Mouse (Mus musculus) limb, embryonic 12.5 days (tissue): ENCODE measurements at regions not wholly inside any gene's neighbourhood (a gene's known extent, or its start where the extent isn't known, plus 50 kb on each side); places are given as distances from the start of the nearest gene placed in this dataset.
A peak's percentile ranks its signal among the peaks of the same experiment; 100 is the strongest.

Source experiments
- ATAC-seq: fragments of 200-750 bp; cut with Nextera tagmentation; 2 replicates; pipeline ENCODE4 v1.8.0; 2017; ENCODE audit warnings: low read depth, moderate TSS enrichment; ENCODE audit not compliant: insufficient number of reproducible peaks, insufficient read depth, low FRiP score, low TSS enrichment
- H3K27ac ChIP-seq: fragments of 300-500 bp; sonication (generic); 2 replicates; pipeline ENCODE4 v1.5.1; 2016; ENCODE audit warnings: mild to moderate bottlenecking, moderate library complexity
- H3K27me3 ChIP-seq: fragments of 300-500 bp; sonication (generic); 2 replicates; pipeline ENCODE4 v1.6.1; 2016; ENCODE audit warnings: mild to moderate bottlenecking, moderate library complexity
- H3K36me3 ChIP-seq: fragments of 300-500 bp; sonication (generic); 2 replicates; pipeline ENCODE4 v1.6.1; 2016; ENCODE audit warnings: mild to moderate bottlenecking, moderate library complexity
- H3K4me1 ChIP-seq: fragments of 300-500 bp; sonication (generic); replicated peaks from 2 replicates; pipeline ENCODE4 v1.6.1; 2016
- H3K4me2 ChIP-seq: fragments of 300-500 bp; sonication (generic); 2 replicates; pipeline ENCODE4 v1.6.1; 2016; ENCODE audit warnings: mild to moderate bottlenecking, moderate library complexity
- H3K4me3 ChIP-seq: fragments of 300-500 bp; sonication (generic); replicated peaks from 2 replicates; pipeline ENCODE4 v1.5.1; 2016; ENCODE audit warnings: mild to moderate bottlenecking
- H3K9ac ChIP-seq: fragments of 300-500 bp; sonication (generic); replicated peaks from 2 replicates; pipeline ENCODE4 v1.6.1; 2016; ENCODE audit warnings: mild to moderate bottlenecking, moderate library complexity
- H3K9me3 ChIP-seq: fragments of 300-500 bp; sonication (generic); 2 replicates; pipeline ENCODE4 v1.6.1; 2016; ENCODE audit warnings: mild to moderate bottlenecking, moderate library complexity
- WGBS: fragments of 180-500 bp; shearing (Covaris S2); methylation state at CpG from one replicate; pipeline ENCODE4 v1.1.7; 2016; 5-methylcytosine and 5-hydroxymethylcytosine counted together

- no peak overlapping the region for H3K4me3 ChIP-seq
- no peak overlapping the region for H3K9ac ChIP-seq
- peaks cover 10% of the 10 kb centered on the region for H3K9me3 ChIP-seq
- peaks cover 8% of the 10 kb centered on the region for H3K4me1 ChIP-seq
- no peak overlapping the region for H3K4me2 ChIP-seq
- no peak overlapping the region for H3K27ac ChIP-seq
- no peak for ATAC-seq
- no peaks in the 10 kb centered on the region for H3K27me3 ChIP-seq
- WGBS, result 19% methylated on average over 5 of the region's 5 CpGs
- no peaks in the 10 kb centered on the region for H3K36me3 ChIP-seq
Observed at GRCm38 (mm10) chr7:145135971-145136370, 71.9 kb downstream of the 1810010D01Rik start.

- no peak for ATAC-seq
- WGBS, result 86% methylated on average over 5 of the region's 5 CpGs
- Histone ChIP-seq H3K4me3 (no peak overlapping the region), H3K9me3 (no peaks in the 10 kb centered on the region), H3K4me1 (peaks cover 14% of the 10 kb centered on the region), H3K4me2 (no peak overlapping the region), H3K9ac (no peak overlapping the region), H3K27ac (no peak overlapping the region), H3K27me3 (no peaks in the 10 kb centered on the region), H3K36me3 (no peaks in the 10 kb centered on the region)
Observed at GRCm38 (mm10) chr7:145132506-145132905, 75.4 kb downstream of the 1810010D01Rik start.

DNA sequence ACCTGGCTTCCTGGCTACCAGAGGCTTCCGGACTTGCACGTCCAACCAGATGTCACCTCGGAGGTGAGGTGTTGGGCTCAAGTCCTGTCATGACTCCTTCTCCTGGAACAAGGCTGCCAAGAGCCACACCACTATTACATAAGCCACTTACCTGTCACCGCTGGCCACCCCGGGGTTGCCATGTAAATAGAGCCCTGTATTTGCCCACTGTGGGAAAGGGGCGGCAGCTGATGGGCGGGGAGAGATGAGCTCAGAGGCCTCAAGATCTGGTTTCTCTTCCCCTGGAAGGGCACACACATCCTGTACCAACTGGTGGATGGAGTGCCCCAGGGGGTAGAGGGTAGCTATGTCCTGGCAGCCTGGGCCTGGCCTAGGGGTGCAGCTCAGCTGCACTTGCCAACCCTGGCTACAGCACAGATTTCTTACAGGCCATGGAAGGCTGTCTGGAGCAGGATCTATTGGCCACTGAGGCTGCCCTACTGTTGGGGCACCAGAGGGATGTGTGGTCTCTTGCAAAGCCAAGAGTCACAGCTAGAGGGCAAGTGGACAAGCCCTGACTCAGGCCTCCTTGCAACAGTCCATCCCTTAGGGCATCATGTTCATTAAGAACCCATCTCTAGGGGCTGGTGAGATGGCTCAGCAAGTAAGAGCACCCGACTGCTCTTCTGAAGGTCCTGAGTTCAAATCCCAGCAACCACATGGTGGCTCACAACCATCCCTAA, 76.3 kb downstream of the 1810010D01Rik start:
- Histone ChIP-seq H3K9ac (no peak overlapping the region), H3K4me3 (no peak overlapping the region), H3K9me3 (no peaks in the 10 kb centered on the region), H3K27ac (no peak overlapping the region), H3K4me2 (no peak overlapping the region), H3K36me3 (no peaks in the 10 kb centered on the region), H3K27me3 (no peaks in the 10 kb centered on the region), H3K4me1 (peaks cover 20% of the 10 kb centered on the region)
- WGBS, result 78% methylated on average over 8 of the region's 8 CpGs
- ATAC-seq, result no peak

GRCm38 (mm10) chr7:145129971-145130370, 77.9 kb downstream of the 1810010D01Rik start:
- 25% methylated on average over 4 of the region's 4 CpGs for WGBS
- no peaks in the 10 kb centered on the region for H3K36me3 ChIP-seq
- no peak overlapping the region for H3K9ac ChIP-seq
- no peaks in the 10 kb centered on the region for H3K27me3 ChIP-seq
- H3K4me1 ChIP-seq, result peaks cover 12% of the 10 kb centered on the region
- no peak overlapping the region for H3K27ac ChIP-seq
- no peak for ATAC-seq
- H3K4me2 ChIP-seq, result no peak overlapping the region
- H3K4me3 ChIP-seq, result no peak overlapping the region
- no peaks in the 10 kb centered on the region for H3K9me3 ChIP-seq

GRCm38 (mm10) chr7:145127661-145128060, 80.3 kb downstream of the 1810010D01Rik start:
- Histone ChIP-seq H3K9ac (no peak overlapping the region), H3K4me1 (peaks cover 12% of the 10 kb centered on the region), H3K4me2 (no peak overlapping the region), H3K4me3 (no peak overlapping the region), H3K27me3 (no peaks in the 10 kb centered on the region), H3K27ac (peak overlapping the region; percentile 41; the same call in 1 of the 2 replicates), H3K9me3 (no peaks in the 10 kb centered on the region), H3K36me3 (no peaks in the 10 kb centered on the region)
- no peak for ATAC-seq
- 41% methylated on average over 8 of the region's 8 CpGs for WGBS

DNA sequence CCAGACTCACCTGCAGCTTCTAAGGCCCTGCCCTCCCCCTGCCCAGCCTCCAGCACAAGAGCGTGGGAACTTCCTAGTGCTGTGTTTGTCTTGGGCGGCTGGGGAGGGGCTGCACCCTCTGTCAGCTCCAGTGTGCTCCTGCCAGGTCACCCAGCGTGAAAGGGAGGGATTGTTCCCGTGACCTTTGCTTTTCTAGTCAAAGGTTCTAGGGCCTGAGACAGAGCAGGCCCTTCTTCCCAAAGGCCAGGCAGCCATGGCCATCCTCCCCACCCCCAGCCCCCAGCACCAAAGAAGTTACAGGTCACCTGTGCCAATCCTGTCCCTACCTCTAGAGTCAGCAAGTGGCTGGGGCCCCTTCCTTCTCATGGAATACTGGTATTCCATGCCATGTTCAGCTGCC, 80.7 kb downstream of the 1810010D01Rik start:
- H3K4me1 ChIP-seq, result peaks cover 12% of the 10 kb centered on the region
- WGBS, result 48% methylated on average over 4 of the region's 4 CpGs

DNA sequence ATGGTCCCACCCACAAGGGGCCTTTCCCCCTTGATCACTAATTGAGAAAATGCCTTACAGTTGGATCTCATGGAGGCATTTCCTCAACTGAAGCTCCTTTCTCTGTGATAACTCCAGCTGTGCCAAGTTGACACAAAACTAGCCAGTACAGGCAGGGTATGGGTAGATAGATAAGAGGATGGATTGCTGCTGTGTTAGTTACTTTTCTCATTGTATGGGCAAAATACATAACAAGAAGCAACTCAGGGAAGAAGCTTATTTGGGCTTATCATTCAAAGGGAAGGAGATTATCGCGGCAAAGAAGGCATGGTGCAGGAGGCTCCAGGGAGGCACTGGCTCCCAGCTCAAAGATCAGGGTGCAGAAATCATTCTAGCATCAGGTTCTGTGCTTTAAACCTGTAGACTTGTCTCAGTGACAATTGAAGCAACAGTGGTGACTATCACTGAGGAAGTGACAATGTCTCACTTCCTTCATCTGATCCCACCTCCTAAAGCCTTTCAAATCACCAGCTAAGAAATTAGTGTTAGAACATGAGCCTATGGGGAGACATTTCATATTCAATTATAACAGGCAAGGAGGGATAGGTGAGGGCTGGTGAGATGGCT, 83.8 kb downstream of the 1810010D01Rik start:
- H3K4me2 ChIP-seq, result no peak overlapping the region
- ATAC-seq, result no peak
- no peak overlapping the region for H3K27ac ChIP-seq
- H3K9ac ChIP-seq, result no peak overlapping the region
- H3K9me3 ChIP-seq, result no peaks in the 10 kb centered on the region
- 92% methylated on average over 2 of the region's 2 CpGs for WGBS
- no peaks in the 10 kb centered on the region for H3K36me3 ChIP-seq
- peaks cover 12% of the 10 kb centered on the region for H3K4me1 ChIP-seq
- H3K27me3 ChIP-seq, result no peaks in the 10 kb centered on the region
- no peak overlapping the region for H3K4me3 ChIP-seq

More for the DNA sequence above, 80.7 kb downstream of the 1810010D01Rik start:
- H3K4me2 ChIP-seq, result no peak overlapping the region
- H3K4me3 ChIP-seq, result no peak overlapping the region
- 0 out of 2 replicates have a peak overlapping the region, but pooled peaks have one; percentile 20 for H3K27ac ChIP-seq
- H3K9ac ChIP-seq, result no peak overlapping the region
- ATAC-seq, result no peak
- no peaks in the 10 kb centered on the region for H3K27me3 ChIP-seq
- no peaks in the 10 kb centered on the region for H3K9me3 ChIP-seq
- H3K36me3 ChIP-seq, result no peaks in the 10 kb centered on the region

- Histone ChIP-seq H3K27me3 (no peaks in the 10 kb centered on the region), H3K9me3 (no peaks in the 10 kb centered on the region), H3K4me1 (peaks cover 6% of the 10 kb centered on the region), H3K4me3 (no peak overlapping the region), H3K36me3 (no peaks in the 10 kb centered on the region), H3K4me2 (no peak overlapping the region), H3K27ac (no peak overlapping the region), H3K9ac (no peak overlapping the region)
- WGBS, result 88% methylated on average over 2 of the region's 2 CpGs
- no peak for ATAC-seq
Observed at GRCm38 (mm10) chr7:145122471-145122870, 85.4 kb downstream of the 1810010D01Rik start.

DNA sequence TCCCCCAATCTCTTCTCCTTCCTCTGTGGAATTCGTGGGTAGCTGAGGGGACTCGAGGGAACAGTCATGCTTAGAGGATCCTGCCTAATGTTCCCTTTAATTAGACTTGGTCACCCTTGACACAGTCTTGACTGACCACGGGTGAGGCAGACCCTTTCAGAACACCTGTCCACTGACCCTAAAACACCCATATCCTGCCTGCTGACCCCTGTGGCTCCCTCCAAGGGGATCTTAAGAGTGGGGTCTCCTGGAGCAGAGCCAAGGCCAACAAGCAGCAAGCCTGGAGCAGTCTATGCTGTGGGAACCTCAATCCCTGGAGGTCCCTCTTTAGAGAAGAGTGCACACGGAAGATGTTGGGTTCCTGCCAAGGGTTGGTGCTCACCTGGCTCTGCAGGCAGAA, 89.5 kb downstream of the 1810010D01Rik start:
- no peak overlapping the region for H3K27ac ChIP-seq
- H3K27me3 ChIP-seq, result 0 out of 2 replicates have a peak, but pooled peaks cover 2% of the 10 kb centered on the region
- no peak for ATAC-seq
- no peak overlapping the region for H3K4me3 ChIP-seq
- H3K4me1 ChIP-seq, result no peaks in the 10 kb centered on the region; the same call in 1 of the 2 replicates
- WGBS, result 68% methylated on average over 4 of the region's 4 CpGs
- no peak overlapping the region for H3K9ac ChIP-seq
- no peaks in the 10 kb centered on the region for H3K9me3 ChIP-seq
- H3K36me3 ChIP-seq, result no peaks in the 10 kb centered on the region
- no peak overlapping the region for H3K4me2 ChIP-seq

DNA sequence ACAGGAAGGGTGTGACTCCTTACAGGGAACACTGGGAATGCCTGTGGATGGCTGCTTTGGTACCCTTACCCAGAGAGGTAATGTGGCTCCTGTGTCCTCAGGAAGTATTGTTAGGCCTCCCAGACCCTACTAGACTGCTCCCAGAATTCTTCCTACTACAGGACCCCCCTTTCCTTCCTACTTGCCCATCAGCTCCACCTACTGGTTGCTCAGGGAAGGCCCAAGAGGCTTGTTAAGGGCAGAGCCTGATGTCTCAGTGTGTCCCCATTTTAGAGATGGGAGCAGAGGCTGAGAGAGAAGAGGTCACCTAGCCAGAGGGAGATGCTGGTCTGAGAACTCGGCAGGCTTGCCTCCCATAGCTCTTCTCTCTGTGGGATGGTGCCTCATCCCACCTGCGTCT, 93.3 kb downstream of the 1810010D01Rik start:
- Histone ChIP-seq H3K4me2 (no peak overlapping the region), H3K27ac (no peak overlapping the region), H3K9me3 (no peaks in the 10 kb centered on the region), H3K4me1 (peaks cover 28% of the 10 kb centered on the region), H3K36me3 (no peaks in the 10 kb centered on the region), H3K27me3 (0 out of 2 replicates have a peak, but pooled peaks cover 2% of the 10 kb centered on the region), H3K4me3 (no peak overlapping the region), H3K9ac (no peak overlapping the region)
- ATAC-seq, result no peak
- 92% methylated on average over 2 of the region's 2 CpGs for WGBS

DNA sequence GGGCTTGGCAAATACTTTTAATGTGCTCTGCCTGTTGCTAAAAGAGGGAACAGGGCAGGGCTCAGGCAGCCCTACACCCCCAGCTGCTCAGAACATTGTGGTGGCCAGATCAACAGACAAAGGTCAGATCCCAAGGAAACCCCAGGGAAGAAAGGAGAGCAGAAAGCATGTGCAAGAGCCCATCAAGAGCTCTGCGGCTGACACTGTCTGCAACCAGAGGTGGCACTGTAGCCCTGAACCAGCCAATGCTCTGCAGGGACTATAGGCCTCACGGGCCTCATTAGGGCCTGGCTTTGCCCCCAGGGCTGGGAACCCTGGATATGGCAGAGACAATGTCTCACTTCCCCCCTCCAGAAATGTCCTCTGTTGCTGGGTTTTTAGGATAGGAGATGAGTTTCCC, 93.8 kb downstream of the 1810010D01Rik start:
- Histone ChIP-seq H3K9ac (no peak overlapping the region), H3K4me3 (no peak overlapping the region), H3K27me3 (0 out of 2 replicates have a peak, but pooled peaks cover 2% of the 10 kb centered on the region), H3K4me1 (peaks cover 31% of the 10 kb centered on the region), H3K4me2 (no peak overlapping the region), H3K36me3 (no peaks in the 10 kb centered on the region), H3K27ac (no peak overlapping the region), H3K9me3 (no peaks in the 10 kb centered on the region)
- WGBS, result 58% methylated on average over 2 of the region's 2 CpGs
- no peak for ATAC-seq
